Mouse (Mus musculus) regulatory T cell (primary cell): Measurements from ENCODE around the gene Nr2f2.

Experiments used
- in situ Hi-C: fragments of 300-600 bp; cut with MboI, MseI; formaldehyde crosslinking; loops from one replicate; pipeline ENCODE4 v1.15.1; 2025; ENCODE audit warnings: high pct_unique_total_duplicates

Nr2f2 gene

DNA sequence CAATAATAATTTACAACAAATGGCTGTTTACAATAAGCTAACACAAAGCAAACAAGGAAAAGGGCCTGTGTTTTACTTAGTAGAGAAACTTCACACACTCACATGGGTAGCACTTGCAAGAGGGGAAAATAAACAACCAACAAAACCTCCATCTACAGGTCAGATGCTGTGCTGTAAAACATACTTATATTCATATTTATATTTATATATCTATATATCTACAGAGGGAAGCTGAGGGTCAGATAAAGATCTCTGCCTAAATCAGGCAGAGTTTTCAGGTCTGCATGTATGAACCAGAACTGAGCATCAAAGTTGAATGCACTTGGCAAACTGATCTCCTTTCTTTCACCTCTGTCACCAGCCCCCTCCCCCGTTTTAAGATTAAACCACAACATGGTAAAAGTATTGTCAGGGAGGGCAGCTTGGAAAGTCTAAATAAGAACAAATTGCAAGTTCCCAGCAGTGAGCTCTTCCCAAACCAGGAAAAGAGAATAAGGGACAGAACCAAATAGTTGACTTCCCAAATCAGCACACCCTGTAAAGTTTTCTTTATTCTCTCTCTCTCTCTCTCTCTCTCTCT lies 14.5 kb downstream of the Nr2f2 start:
- in situ Hi-C loops: no loop called here

DNA sequence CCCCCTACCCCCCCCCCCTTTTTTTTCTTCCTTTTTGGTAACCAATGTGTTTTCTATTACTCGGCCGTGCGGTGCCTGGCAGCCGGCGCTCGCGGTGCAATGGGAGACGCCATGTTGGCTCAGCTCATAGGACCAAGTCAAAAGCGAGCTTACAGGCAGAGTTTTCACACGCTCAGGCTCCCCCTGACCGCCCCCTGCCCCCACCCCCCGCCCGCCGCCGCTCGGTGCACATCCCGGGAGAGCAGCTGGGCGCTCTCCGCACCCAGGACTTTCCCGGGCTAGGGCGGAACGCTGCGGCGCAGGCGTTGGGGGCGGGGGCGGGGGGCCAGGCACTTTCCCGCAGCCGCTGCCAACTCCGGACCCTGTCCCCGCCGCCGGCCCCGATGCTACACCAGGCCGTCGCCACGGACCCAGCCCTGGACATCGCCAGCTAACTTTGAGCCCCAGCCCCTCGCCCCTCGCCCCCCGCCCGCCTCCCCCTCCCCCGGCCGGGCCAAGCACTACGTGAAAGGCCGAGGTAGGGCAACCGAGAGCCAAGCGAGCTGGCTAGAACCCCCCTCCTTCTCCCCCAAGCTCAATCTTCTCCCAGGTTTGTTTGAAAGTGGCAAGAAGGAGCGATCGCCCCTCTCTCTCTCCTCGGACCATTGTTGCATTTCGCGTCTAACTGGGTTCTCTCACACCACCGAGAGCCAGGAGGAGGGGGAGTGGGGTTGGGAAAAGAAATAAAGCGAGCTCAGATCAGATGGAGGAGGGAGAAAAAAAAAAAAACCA lies 15.6 kb downstream of the Nr2f2 start:
- in situ Hi-C loops: no loop called here

GRCm38 (mm10) chr7:70349981-70350670 lies 16.4 kb downstream of the Nr2f2 start:
- in situ Hi-C loops: loop anchor here (25.0 kb wide), 1 partner anchor 1763 kb away; no protein-coding TSS in a partner anchor

GRCm38 (mm10) chr7:70348977-70349615 lies 17.4 kb downstream of the Nr2f2 start:
- in situ Hi-C loops: loop anchor here (25.0 kb wide), 1 partner anchor 1762 kb away; no protein-coding TSS in a partner anchor

DNA sequence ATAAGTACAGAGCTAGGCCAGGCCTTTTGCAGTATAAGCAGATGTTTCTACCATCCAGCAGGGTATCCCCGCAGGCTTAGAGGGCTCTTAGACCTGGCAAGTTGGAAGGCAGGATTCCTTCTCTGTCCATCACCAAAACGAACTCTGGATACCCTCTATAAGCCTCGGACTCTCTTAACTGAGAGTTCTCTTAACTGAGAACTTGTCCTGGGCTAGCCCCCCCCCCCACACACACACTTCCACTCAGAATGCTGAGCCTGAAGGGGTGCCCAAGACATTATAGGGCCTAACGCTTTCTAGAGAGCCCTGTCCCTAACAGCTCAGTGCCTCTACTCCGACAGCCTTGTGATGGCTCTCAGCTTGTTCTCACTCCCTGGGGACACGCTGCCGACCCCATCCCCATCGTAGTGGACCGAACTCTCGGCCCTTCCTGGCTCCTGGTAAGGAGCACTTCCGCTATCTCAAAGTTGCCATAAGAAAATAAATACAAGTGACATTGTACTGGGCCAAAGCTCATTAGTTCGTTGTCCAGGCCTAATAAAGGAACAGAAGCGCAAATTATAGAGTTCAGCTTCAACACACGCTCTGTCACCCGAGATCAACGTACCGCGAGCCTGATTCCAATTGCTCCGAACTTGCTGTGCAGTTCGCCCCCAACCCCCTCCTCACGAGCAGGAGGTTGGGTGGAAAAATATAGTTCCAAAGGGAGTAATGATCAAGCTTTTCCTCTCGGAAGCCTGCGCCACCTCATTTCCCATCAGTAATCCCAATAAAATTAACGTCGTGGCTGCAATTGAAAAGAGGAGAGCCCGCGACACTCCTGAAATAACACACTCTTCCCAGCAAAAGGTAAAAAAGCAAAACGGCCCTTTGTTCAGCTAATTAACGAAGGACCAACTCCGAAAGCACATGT lies 18.2 kb downstream of the Nr2f2 start:
- in situ Hi-C loops: loop anchor here (25.0 kb wide), 1 partner anchor 1761 kb away; no protein-coding TSS in a partner anchor

GRCm38 (mm10) chr7:70347618-70347958 lies 18.9 kb downstream of the Nr2f2 start:
- in situ Hi-C loops: loop anchor here (25.0 kb wide), 1 partner anchor 1760 kb away; no protein-coding TSS in a partner anchor

DNA sequence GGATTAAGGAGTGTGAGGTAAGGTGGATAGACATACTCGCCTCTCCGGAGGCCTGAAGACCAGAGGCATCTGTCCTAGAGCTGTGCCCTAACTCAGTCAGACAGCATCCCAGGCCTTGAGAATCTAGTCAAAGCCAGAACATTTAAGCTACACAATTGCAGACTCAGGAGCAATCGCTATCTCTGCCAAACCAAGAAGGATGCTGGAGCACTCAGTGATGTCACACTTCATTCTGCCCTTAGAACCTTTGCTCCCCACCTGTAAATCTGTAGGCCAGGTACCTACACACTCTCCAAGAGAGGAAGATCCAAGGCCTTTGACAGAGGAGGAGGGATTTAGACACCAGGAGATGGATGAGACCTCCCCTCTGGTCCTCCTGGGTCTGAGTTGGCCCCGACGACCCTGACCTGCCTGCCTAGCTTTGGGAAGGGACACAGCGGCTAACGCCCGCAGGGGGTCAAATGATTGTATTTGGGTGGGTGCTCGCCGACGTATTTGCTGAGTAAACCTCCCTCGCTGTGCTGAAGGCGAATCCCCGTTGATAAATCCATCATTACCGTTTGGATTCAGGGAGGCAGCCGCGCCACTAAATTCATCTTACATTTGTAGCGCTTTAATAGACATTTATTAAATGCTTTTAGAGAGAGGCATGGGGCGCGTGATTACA lies 19.5 kb downstream of the Nr2f2 start:
- in situ Hi-C loops: loop anchor here (25.0 kb wide), 1 partner anchor 1760 kb away; no protein-coding TSS in a partner anchor

- in situ Hi-C loops: loop anchor here (25.0 kb wide), 1 partner anchor 1759 kb away; no protein-coding TSS in a partner anchor
Observed at GRCm38 (mm10) chr7:70346010-70346536, 20.5 kb downstream of the Nr2f2 start.

DNA sequence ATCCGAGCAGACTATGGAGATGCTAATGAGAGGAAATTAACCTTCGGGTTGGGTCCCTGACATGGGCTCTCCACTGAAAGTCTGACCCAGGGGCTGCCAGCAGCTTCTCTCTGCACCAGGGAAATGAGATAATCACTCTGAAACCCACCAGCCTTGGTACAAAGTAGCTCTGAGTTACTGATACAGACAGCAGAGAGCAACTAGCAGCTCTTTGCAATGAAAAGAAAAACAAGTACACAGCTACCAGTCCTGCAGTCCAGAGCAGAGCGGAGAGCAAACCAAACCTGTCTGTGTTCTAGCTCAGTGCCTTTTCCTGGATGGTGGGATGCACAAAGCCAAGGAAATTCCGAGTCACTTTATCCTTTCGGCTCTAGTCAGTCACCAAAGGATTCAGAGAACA lies 23.1 kb downstream of the Nr2f2 start:
- in situ Hi-C loops: loop anchor here (25.0 kb wide), 1 partner anchor 1756 kb away; no protein-coding TSS in a partner anchor

- in situ Hi-C loops: loop anchor here (25.0 kb wide), 1 partner anchor 1755 kb away; no protein-coding TSS in a partner anchor
Observed at GRCm38 (mm10) chr7:70342771-70343170, 23.8 kb downstream of the Nr2f2 start.

DNA sequence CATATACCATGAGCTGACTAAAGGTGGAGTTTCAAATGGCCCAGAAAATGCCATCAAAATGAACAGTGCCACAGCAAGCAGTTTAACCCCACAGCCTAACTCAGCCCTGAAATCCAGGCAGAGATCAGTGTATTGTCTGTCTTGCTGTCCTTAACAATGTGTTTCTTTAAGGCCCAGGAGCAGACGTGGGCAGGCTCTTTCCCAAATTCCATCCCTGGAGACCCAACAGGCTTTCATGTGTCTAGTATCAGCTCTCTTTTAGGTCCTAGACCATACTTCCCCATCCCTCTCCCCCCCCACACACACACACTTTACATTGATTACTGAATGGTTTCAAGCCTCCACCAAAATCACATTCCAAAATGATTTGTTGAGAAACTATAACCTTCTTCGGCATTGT lies 24.5 kb downstream of the Nr2f2 start:
- in situ Hi-C loops: loop anchor here (25.0 kb wide), 1 partner anchor 1755 kb away; no protein-coding TSS in a partner anchor

DNA sequence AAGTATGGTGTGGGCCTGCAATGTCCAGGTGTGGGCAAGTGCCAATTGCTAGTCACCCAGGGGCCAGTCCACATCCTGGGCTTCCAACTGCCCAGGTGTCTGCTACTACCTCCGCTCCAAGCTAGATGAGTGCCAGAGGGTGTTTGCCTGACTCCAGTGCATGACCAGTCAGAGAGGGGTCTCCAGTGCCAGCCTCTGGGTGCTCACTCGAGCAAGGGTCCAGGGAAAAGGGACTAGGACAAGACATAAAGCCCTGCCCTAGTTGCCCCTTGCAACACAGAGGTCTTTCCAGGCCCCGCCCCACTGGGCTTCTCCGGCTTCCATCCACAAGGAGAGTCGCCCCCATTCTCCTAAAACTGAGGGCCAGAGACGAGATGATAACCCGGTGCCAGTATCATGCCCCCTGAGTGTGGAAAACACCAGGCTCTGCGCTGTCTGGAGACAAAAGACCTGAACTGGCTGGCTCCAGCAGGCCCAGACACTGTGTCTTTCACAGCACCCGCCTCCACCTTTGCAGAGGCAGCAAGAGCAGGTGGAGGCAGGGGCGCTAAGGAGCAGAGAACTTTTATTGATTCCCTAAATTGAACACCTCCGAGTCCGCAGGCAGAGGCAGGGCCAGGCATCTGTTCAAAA lies 26.4 kb downstream of the Nr2f2 start:
- in situ Hi-C loops: loop anchor here (25.0 kb wide), 1 partner anchor 1753 kb away; no protein-coding TSS in a partner anchor

DNA sequence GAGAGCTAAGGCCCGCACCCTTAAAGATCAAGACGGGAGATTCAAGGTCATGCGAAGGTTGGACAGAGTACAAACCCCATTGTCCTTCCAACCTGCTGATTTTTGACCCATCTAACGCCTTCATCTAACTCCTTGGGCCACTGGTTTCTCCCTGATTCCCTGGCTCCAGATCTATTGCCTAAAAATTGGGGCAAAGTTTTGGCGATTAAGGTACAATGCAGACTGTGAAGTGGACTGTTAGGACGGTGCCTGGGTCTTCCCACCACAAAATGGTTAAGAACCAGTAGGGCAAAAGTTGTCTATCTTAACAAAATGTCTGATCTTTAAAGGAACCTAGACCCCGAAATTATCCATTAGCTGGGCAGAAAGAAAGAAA lies 28.3 kb downstream of the Nr2f2 start:
- in situ Hi-C loops: loop anchor here (25.0 kb wide), 1 partner anchor 1751 kb away; no protein-coding TSS in a partner anchor

DNA sequence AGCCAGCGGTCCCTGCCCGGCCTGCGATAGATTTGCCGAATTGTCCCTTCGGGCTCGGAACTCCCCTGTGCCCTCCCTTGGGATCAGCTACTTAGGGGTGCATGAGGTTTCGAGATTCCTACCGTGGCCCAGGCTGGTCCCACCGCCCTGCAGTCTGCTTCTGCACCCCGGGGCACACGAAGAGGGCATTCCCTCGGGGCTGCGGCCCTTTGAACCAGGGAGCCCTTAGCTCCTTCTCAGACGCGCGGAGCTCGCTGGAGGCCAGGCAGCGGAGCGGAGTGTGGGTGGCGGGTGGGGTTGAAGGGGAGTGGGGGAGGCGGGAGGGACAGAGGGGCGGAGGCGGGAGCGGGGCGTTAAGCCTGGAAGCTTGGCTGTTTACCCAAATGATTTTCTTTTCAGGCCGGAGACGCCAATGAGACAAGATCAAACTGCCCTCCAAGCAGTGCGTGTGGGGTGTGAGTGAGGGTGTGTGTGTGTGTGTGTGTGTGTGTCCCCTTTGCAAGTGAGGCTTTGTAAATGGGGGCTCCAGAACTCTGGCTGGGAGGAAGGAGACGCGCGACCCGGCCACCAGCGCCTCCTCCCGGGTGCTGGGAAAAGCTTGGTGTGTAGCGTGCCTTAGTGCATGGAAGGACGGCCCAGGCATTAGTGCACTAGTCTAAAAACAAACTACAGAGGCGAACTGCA lies 28.8 kb downstream of the Nr2f2 start:
- in situ Hi-C loops: loop anchor here (25.0 kb wide), 1 partner anchor 1750 kb away; no protein-coding TSS in a partner anchor

GRCm38 (mm10) chr7:70336571-70337240 lies 29.8 kb downstream of the Nr2f2 start:
- in situ Hi-C loops: loop anchor here (25.0 kb wide), 1 partner anchor 1749 kb away; no protein-coding TSS in a partner anchor

DNA sequence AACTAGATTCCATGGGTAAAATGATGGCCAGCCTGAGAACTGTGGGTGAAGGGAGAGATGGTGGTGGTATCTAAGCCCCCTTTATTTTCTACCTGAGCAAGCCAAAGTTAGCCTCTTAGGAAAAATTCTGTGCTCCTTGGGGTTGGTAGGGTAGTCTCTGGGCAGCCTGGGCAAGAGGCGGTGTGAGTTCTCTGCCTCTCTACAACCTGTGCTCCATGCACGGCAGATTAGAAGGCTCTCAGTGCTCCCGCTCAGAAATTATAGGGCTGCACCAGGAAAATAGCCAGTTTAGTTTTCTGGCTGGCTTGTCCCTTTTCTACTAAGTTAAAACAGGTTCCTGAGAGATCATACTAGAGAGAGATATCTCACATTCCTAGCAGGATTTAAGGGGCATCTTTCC lies 30.4 kb downstream of the Nr2f2 start:
- in situ Hi-C loops: loop anchor here (25.0 kb wide), 1 partner anchor 1749 kb away; no protein-coding TSS in a partner anchor

DNA sequence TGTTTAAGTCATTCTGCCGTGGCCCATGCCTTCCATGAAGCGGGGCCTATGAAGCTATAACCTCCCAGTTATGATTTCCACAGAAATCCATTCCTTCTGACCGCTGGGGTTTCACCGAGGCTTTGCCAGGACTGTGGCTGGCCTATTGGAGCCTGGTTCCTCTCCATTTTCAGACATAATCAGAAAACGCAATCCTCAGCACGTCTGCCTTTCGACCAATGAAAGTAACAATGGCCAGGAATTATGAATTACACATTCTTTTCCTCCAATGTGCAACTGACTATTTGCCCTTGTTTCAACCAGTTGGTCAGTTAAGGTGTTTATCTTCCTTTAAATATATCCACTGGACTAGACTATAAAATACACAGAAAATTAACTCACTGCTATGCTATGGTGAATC lies 31.1 kb downstream of the Nr2f2 start:
- in situ Hi-C loops: loop anchor here (25.0 kb wide), 1 partner anchor 1748 kb away; no protein-coding TSS in a partner anchor

GRCm38 (mm10) chr7:70334836-70335235 lies 31.7 kb downstream of the Nr2f2 start:
- in situ Hi-C loops: loop anchor here (25.0 kb wide), 1 partner anchor 1748 kb away; no protein-coding TSS in a partner anchor
